Mouse (Mus musculus) bone marrow macrophage, adult 2 months (primary cell): ENCODE results near the gene Trappc10.

Source experiments
- CTCF ChIP-seq: IDR thresholded peaks from 2 replicates; pipeline ENCODE4 v1.5.1; 2012; ENCODE audit warnings: low read depth, mild to moderate bottlenecking, low read length, moderate library complexity
- POLR2A ChIP-seq: IDR thresholded peaks from 2 replicates; pipeline ENCODE4 v1.6.1; 2012; ENCODE audit warnings: mild to moderate bottlenecking, low read depth, low read length, borderline replicate concordance

GRCm38 (mm10) chr10:78185381-78185725, 59.1 kb downstream of the Trappc10 start:
- TF ChIP-seq CTCF (no peak), POLR2A (no peak)
